Mouse (Mus musculus) limb, embryonic 10.5 days (tissue): ENCODE data around the gene Mrps7. TPM values are rescaled to one million over a fixed set of nuclear protein-coding genes. Genes with fewer than 3 reads are reported as not detected.

Source experiments
- DNase-seq: peaks from one replicate; pipeline ENCODE4 v3.0.0-alpha.2; 2017; ENCODE audit warnings: low spot score
- H3K27ac ChIP-seq: fragments of 300-500 bp; sonication (generic); 2 replicates; pipeline ENCODE4 v1.5.1; 2016; ENCODE audit warnings: mild to moderate bottlenecking
- H3K27me3 ChIP-seq: fragments of 300-500 bp; sonication (generic); 2 replicates; pipeline ENCODE4 v1.6.1; 2016; ENCODE audit warnings: low read depth, mild to moderate bottlenecking; ENCODE audit not compliant: poor library complexity, severe bottlenecking
- H3K36me3 ChIP-seq: fragments of 300-500 bp; sonication (generic); 2 replicates; pipeline ENCODE4 v1.6.1; 2016; ENCODE audit warnings: mild to moderate bottlenecking, moderate library complexity
- H3K4me1 ChIP-seq: fragments of 300-500 bp; sonication (generic); 2 replicates; pipeline ENCODE4 v1.6.1; 2016
- H3K4me3 ChIP-seq: fragments of 300-500 bp; sonication (generic); 2 replicates; pipeline ENCODE4 v1.5.1; 2016; ENCODE audit warnings: mild to moderate bottlenecking, moderate library complexity
- H3K9me3 ChIP-seq: fragments of 300-500 bp; sonication (generic); replicated peaks from 2 replicates; pipeline ENCODE4 v1.6.1; 2016; ENCODE audit warnings: mild to moderate bottlenecking
- WGBS: fragments of 180-500 bp; shearing (Covaris S2); methylation state at CpG from one replicate; pipeline ENCODE4 v1.1.7; 2016; 5-methylcytosine and 5-hydroxymethylcytosine counted together
- polyA plus RNA-seq: library from polyadenylated mRNA; unstranded; fragments of >200 nt; fragmentation: Nextera tagmentation; extraction: Ambion mirVana; gene quantifications from 2 replicates; pipeline ENCODE4 v1.2.1, GENCODE M21; 2016

Mrps7 gene
- polyA plus RNA-seq = 108 and 120 TPM in 2 replicates

DNA sequence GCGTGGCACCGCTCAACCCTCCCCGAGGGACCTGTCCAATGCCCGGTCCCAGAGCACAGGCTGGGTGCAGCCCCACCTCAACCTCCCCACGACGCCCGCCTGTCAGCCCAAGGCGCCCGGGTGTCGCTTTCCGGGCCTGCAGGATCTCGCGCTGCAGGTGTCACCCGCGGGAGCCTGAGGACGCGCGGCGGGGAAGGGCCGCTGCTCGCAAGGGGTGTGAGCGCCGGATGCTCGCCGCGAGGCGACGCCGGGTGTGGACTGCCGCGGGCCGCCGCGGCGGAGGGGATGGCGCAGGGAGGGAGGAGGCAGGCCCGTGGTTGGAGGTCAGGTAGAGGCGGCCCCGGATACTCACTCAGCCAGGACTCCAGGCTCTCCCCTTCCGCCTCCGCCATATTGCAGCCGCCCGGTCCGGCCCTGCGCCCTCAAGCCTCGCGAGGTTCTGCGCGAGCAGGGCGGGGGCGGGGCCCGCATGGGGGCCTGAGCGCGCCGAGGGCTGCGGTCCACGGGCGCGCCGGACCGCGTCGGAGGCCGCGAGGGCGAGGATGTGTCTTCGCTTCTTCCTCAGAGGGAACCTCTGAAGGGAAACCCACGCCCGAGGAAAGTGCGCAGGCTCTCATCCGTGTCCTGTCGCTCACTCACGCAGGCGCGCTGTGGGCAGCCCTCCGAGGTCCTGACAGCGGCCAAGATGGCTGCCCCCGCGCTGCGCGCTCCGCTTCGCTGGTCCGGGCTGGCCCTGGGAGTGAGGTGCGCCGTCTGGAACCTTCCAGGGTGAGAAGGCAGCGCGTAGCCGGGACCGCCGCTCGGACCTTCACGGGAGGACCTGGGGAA, at the start of gene Mrps7, which contains the start of gene Gga3:
Gene Mrps7 (plus strand): TSS at position 450 of the 828 bp plus-strand sequence.
Gene Gga3 (minus strand): TSS at position 576 of the 828 bp plus-strand sequence.
- DNase-seq = peak; percentile 91
- Histone ChIP-seq H3K27me3 (no peaks in the 10 kb centered on the region), H3K9me3 (no peaks in the 10 kb centered on the region), H3K4me1 (peaks cover 23% of the 10 kb centered on the region), H3K4me3 (peak within 1 kb of the TSS; percentile 100), H3K27ac (peak within 1 kb of the TSS; percentile 99), H3K36me3 (peaks cover 66% of the 10 kb centered on the region)
- under 1% methylated on average over 93 of the region's 93 CpGs for WGBS

DNA sequence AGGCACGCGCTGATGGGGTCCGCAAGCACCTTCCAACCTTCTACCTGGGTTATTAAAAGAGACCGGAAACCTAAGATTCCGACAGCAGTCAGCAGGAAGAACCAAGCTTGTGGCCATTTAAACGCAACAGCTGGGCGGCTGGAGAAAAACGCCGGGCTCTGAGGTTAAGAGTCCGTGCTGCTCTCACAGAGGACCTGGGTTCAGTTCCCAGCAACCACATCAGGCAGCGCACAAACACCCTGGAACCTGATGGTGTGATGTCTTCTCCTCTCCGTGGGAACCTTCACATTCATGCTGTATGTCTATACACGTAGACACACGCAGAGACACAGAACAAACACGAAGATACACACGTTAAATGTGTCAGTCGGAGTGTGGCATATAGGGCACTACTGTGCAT, 48.0 kb upstream of the Mrps7 start:
- no peaks in the 10 kb centered on the region for H3K9me3 ChIP-seq
- no peaks in the 10 kb centered on the region for H3K27me3 ChIP-seq
- H3K4me3 ChIP-seq = no peak overlapping the region
- no peak overlapping the region for H3K27ac ChIP-seq
- DNase-seq = no peak
- 79% methylated on average over 17 of the region's 17 CpGs for WGBS
- H3K36me3 ChIP-seq = no peaks in the 10 kb centered on the region
- H3K4me1 ChIP-seq = no peaks in the 10 kb centered on the region

DNA sequence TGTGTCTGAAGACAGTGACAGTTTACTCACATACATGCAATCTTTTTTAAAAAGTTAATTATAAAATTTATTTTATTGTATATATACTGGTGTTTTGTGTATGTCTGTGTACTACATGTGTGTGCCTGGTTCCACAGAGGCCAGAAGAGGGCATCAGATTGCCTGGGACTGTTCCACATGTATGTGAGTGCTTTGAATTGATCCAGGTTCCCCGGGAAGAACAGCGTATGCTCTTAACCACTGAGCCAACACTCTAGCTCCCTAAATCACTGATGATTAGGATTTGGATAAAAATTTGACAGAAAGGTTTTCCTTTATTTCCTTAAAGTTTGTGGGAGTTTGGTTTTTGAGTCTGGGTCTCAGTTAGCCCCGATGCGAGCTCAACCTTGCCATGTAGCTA, 40.3 kb upstream of the Mrps7 start:
- 45% methylated on average over 4 of the region's 4 CpGs for WGBS
- peaks cover 27% of the 10 kb centered on the region for H3K36me3 ChIP-seq
- H3K9me3 ChIP-seq = no peaks in the 10 kb centered on the region
- peaks cover 18% of the 10 kb centered on the region for H3K4me1 ChIP-seq
- no peak for DNase-seq
- H3K4me3 ChIP-seq = peak overlapping the region; percentile 75
- H3K27me3 ChIP-seq = no peaks in the 10 kb centered on the region
- peak overlapping the region; percentile 99 for H3K27ac ChIP-seq

DNA sequence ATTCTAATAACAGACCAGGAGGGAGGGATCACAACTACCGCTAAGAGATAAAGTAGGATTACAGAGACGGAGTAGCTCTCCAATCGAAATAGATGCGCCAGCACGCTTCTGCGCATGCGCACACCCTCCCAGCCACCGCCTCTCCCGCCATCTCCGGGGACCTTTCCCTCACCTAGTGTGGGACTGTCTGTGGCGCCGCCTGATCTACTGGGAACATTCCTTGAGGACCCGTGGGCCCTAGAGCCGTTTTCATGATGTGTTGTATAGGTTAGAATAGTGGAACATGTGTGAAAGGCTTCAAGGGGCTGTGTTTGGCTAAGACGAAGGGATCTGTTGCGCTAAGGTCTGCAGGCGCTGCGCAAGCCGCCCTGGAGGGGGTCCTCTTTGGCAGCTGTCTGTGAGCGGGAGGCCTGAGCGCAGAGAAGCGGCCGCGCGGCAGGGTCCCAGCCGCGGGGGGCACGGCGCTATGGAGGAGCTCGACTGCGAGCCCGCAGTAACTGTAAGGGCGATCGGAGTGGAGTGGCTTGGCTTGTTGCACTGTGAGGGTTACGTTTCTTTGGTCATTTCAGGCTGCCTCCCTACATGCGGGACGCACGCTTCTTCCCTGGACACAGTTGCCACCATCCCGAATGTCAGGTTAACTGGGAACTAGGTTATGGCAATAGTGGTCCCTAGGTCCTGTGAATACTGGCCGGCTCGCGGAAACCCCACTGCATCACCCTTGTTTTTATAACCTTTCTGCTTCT, 39.5 kb upstream of the Mrps7 start, which contains the start of gene Nup85:
Gene Nup85 (plus strand): TSS at position 371 of the 746 bp plus-strand sequence.
- WGBS = under 1% methylated on average over 42 of the region's 42 CpGs
- peaks cover 18% of the 10 kb centered on the region for H3K4me1 ChIP-seq
- peak; percentile 98 for DNase-seq
- peak within 1 kb of the TSS; percentile 75 for H3K4me3 ChIP-seq
- peaks cover 36% of the 10 kb centered on the region for H3K36me3 ChIP-seq
- no peaks in the 10 kb centered on the region for H3K9me3 ChIP-seq
- peak within 1 kb of the TSS; percentile 99 for H3K27ac ChIP-seq
- no peaks in the 10 kb centered on the region for H3K27me3 ChIP-seq

DNA sequence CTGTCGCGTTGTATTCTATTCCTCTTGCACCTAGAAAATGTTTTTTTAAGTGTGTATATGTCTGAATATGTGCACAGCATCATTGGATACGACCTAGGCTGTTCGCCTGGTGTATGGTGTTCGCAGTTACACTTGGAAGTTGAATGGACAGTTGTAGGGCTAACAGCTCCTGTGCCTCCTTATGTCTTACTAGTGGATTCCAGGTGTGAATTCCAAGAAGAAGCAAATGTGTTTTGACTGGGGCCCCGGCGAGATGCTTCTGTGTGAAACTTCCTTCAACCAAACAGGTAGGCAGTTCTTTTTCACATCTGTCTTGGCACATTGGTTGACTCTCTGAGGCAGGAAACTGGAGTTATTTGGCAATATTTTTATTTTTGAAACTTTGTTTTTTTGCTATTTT, 38.8 kb upstream of the Mrps7 start:
- WGBS = 22% methylated on average over 7 of the region's 7 CpGs
- Histone ChIP-seq H3K4me3 (peak overlapping the region; percentile 75), H3K4me1 (peaks cover 18% of the 10 kb centered on the region), H3K27me3 (no peaks in the 10 kb centered on the region), H3K9me3 (no peaks in the 10 kb centered on the region), H3K36me3 (peaks cover 43% of the 10 kb centered on the region), H3K27ac (peak overlapping the region; percentile 99)
- DNase-seq = no peak

DNA sequence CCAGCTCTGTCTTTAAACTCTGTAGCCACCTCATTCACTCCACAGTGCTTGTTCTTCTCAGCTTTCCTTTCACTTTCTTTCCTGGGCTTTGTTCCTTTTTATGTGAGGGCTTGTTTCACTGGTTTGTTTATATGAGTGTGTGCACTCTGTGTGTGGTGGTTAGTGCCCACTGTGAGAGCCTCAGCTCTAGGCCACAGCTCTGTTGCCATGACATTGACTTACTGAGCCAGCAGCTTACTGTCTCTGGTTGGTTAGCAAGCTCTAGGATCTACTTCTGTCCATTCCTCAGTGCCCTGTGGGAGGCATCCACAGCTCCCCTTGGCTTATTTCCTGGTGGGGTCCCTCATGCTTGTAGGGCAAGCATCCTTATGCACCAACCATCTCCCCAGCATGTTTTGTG, 24.6 kb upstream of the Mrps7 start:
- H3K4me3 ChIP-seq = no peak overlapping the region
- no peaks in the 10 kb centered on the region for H3K4me1 ChIP-seq
- DNase-seq = no peak
- no peak overlapping the region for H3K27ac ChIP-seq
- no peaks in the 10 kb centered on the region for H3K27me3 ChIP-seq
- H3K36me3 ChIP-seq = peaks cover 82% of the 10 kb centered on the region
- H3K9me3 ChIP-seq = no peaks in the 10 kb centered on the region

DNA sequence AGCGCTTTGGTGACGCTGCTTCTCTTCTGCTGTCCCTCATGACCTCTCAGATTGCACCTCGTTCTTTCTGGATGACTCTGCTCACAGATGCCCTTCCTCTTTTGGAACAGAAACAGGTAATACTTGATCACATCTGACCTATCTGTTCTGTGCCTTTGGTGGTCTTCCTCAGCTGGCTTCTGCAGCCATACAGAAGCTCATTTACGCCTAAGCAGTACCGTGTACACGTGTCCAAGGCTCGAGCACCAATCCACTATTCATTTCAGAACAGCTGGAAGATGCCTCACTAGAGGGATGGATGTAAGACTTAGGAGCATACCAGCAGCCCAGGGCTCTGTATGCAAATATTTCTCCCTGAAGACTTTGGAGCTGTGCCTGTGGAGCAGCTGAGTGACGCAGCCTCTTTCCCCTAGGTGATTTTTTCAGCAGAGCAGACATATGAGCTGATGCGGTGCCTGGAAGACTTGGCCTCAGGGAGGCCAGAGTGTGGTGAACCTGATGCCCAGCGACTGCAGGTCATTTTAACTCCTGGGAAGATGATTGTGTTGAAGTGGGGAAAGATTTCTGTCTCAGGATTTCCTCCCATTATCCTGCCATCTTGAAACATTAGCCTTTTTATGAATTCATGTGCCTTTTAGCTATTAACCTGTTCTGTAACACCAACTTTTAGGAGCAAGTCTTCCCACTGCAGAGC, 20.7 kb upstream of the Mrps7 start:
- no peaks in the 10 kb centered on the region for H3K27me3 ChIP-seq
- DNase-seq = no peak
- peaks cover 99% of the 10 kb centered on the region for H3K36me3 ChIP-seq
- 86% methylated on average over 10 of the region's 10 CpGs for WGBS
- no peak overlapping the region for H3K27ac ChIP-seq
- no peak overlapping the region for H3K4me3 ChIP-seq
- no peaks in the 10 kb centered on the region for H3K4me1 ChIP-seq
- H3K9me3 ChIP-seq = no peaks in the 10 kb centered on the region

DNA sequence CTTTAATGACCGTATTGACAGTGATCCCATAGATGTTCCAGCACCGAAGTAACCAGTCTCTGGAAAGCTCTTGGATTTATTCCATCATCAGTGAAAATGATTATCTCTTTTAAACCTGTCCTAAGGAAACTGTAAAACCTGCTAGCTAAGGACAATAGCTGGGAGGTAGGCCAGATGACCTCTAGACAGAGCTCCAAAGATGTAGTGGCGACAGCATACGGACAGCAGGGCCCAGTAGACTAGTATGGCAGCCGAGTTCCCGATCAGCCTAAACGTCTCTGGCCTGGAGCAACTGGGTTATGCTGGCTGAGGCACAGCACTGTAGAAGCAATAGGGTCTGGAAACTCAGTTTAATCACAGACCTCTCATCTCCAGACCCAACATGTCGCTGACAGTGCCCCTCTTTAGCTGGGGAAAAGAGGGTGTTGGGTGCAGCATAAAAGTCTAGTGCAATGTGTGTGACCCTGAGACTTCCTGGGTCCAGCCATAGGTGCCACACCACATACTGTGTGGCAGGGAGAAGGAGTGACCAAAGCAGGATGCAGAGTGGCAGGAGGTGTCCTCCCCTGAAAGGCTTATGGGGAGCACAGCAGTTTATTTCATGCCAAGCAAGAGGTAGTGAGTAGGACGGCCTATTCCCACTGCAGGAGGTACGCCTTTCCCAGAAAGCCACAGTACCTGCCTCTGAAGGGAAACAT, 19.2 kb upstream of the Mrps7 start:
- Histone ChIP-seq H3K4me1 (no peaks in the 10 kb centered on the region), H3K4me3 (no peak overlapping the region), H3K27me3 (no peaks in the 10 kb centered on the region), H3K27ac (no peak overlapping the region), H3K36me3 (peaks cover 96% of the 10 kb centered on the region), H3K9me3 (no peaks in the 10 kb centered on the region)
- 89% methylated on average over 10 of the region's 10 CpGs for WGBS
- no peak for DNase-seq

DNA sequence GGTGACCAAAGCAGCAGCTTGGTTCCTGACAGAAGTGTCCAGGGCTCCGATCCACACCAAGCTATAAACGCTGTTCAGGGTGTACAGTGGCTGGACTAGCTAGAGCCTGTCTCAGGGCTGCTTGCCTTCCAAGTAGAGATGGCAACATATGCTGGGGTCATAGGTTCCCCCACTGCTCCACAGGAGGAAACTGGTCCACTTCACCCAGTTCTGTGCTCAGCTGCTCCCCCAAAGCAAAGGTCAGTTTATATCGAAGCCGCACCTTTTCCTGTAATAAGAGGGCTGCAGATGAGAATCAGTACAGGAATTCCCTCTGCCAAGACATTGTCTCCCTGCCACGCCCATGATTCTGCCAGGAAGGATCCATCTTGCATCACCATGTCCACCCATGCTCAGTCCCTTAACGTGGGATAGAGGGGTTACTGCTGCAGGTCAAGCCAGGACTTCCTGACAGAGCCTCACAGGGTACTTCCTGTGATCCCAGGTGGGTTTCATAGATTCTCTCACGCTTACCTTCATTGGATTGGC, 18.1 kb upstream of the Mrps7 start:
- no peak for DNase-seq
- no peak overlapping the region for H3K27ac ChIP-seq
- whole genome bisulfite sequencing = 88% methylated on average over 7 of the region's 7 CpGs
- H3K9me3 ChIP-seq = no peaks in the 10 kb centered on the region
- no peak overlapping the region for H3K4me3 ChIP-seq
- no peaks in the 10 kb centered on the region for H3K27me3 ChIP-seq
- peaks cover 97% of the 10 kb centered on the region for H3K36me3 ChIP-seq
- H3K4me1 ChIP-seq = no peaks in the 10 kb centered on the region

- peaks cover 97% of the 10 kb centered on the region for H3K36me3 ChIP-seq
- H3K27me3 ChIP-seq = no peaks in the 10 kb centered on the region
- 88% methylated on average over 9 of the region's 9 CpGs for WGBS
- no peaks in the 10 kb centered on the region for H3K4me1 ChIP-seq
- no peaks in the 10 kb centered on the region for H3K9me3 ChIP-seq
- no peak overlapping the region for H3K4me3 ChIP-seq
- no peak for DNase-seq
- H3K27ac ChIP-seq = no peak overlapping the region
These were observed 17.3 kb upstream of the Mrps7 start for GRCm38 (mm10) chr11:115586403-115586802.

DNA sequence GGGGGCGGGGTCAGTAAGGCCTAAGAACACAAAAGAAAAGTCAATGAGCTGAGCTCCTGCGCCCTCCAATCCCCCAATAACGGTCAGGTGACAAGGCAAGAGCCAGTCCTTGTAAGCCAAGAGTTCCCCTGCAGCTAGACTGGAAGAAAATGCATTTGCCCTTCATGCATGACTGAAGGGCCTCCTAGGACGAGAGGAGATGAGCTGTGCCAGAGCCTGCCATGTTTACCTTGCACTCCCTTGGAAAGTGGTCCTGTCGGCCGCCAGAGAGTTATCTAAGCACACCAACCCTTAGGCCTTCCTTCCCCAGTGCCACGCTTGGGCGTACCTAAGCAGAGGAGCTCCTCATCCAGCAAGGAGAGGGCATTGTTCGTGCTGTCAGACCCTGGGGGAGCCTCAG, 15.7 kb upstream of the Mrps7 start:
- peaks cover 97% of the 10 kb centered on the region for H3K36me3 ChIP-seq

DNA sequence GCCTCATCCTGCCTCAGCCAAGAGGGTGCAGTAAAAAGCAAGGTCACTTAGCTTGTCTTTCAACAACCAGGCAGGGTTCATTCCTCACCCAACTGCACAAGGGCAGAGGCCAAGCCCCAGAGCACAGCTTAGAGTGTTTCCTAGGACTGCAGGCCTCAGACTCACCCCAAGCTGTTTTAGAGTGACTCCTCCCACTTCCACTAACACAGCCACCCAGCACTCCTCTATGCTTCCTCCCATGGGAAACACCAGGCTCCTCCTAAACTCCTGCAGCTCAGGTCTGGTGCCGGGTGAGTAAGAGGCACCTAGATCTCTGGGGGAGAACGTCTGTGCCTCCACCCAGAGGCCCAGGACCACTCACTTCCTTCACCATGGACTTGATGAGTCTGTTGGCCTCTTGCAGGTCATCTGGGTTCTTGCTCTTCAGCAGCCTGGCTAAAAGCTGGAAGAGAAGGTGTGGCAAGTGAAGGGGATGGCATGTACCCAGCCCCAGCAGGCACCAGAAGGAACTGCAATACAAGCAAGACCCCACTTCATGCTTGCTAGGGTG, 13.1 kb upstream of the Mrps7 start:
- WGBS = 77% methylated on average over 2 of the region's 2 CpGs
- H3K36me3 ChIP-seq = peaks cover 97% of the 10 kb centered on the region
- no peak overlapping the region for H3K27ac ChIP-seq
- H3K4me3 ChIP-seq = no peak overlapping the region; the same call in 1 of the 2 replicates
- no peaks in the 10 kb centered on the region for H3K4me1 ChIP-seq
- no peak for DNase-seq
- no peaks in the 10 kb centered on the region for H3K27me3 ChIP-seq
- no peaks in the 10 kb centered on the region for H3K9me3 ChIP-seq

More for the DNA sequence above, 15.7 kb upstream of the Mrps7 start:
- WGBS = 92% methylated on average over 9 of the region's 9 CpGs
- DNase-seq = no peak
- no peak overlapping the region for H3K27ac ChIP-seq
- no peaks in the 10 kb centered on the region for H3K9me3 ChIP-seq
- H3K4me1 ChIP-seq = no peaks in the 10 kb centered on the region
- no peaks in the 10 kb centered on the region for H3K27me3 ChIP-seq
- H3K4me3 ChIP-seq = no peak overlapping the region
